Mouse (Mus musculus) lung, adult 2 months (tissue): Measurements from ENCODE around the gene S100a10.

Source experiments
- CTCF ChIP-seq: fragments of 200-500 bp; IDR thresholded peaks from 2 replicates; pipeline ENCODE4 v1.5.1; 2011; ENCODE audit warnings: mild to moderate bottlenecking, low read length, control low read depth; ENCODE audit not compliant: insufficient read depth
- POLR2A ChIP-seq: fragments of 200-500 bp; IDR thresholded peaks from 2 replicates; pipeline ENCODE4 v1.6.1; 2011; ENCODE audit warnings: low read depth, mild to moderate bottlenecking, control low read depth, low read length, borderline replicate concordance; ENCODE audit errors: extremely low read depth

DNA sequence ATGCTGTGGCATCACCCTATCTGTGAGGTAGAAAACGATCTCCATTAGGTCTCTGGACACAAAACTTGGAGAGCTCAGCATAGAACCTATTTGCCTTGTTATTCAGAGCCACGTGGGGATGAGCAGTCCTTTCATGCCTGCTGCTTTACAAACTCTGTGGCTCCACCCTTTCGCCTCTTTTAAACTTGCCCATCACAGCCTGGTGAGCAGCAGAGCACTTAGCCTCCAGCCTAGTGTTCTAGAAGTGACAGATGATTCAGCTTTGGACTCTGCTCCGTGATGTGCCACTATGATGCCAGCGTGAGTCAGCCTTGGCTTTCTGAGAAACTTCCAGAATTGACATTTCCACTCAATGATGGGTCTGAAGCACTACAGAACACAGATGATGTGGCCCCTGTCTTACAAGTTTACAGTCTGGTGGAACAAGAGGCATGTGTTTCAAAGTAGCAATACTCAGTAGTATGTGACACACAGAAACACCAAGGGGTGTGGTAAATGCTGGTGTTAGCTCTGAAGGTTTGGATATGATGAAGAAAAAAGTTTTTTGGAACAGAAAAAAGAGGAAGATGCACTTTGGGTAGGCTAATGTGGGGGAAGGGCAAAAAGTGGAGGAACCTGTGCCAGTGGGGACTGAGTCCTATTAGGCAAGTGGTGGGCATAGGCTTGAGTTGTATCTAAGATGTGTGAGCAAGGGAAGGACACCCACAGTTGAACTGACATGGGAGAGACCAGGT is 17.3 kb downstream of the S100a10 start:
- TF ChIP-seq CTCF (no peak), POLR2A (no peak)
